Mouse (Mus musculus) A20 (cell line): ENCODE measurements around the gene Smad9.

Experiments
- DNase-seq: peaks from one replicate; pipeline ENCODE4 v3.0.0-alpha.2; 2011; ENCODE audit warnings: low read depth, low spot score

The Smad9 gene

GRCm38 (mm10) chr3:54807666-54808217 lies 52.4 kb downstream of the Smad9 start, which contains the start of gene Rfxap:
Gene Rfxap (minus strand): TSS chr3:54807791.
- peak; percentile 98 for DNase-seq

DNA sequence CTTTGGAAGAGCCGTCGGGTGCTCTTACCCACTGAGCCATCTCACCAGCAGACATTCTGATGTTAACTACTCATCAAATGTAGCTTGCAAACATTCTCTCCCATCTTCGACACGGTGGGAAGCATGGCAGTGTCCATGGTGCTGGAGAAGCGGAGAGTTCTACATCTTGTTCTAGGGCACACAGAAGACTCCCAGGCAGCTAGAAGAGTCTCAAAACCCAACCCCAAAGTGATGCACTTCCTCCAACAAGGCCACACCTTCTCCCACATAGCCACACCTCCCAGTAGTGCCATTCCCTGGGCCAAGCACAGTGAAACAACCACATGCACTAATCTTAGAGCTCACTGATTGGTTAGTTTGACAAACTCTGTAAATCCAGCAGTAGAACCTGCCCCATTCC lies 53.7 kb downstream of the Smad9 start:
- DNase-seq: peak; percentile 45

GRCm38 (mm10) chr3:54811616-54812015 lies 56.2 kb downstream of the Smad9 start:
- DNase-seq: no peak

GRCm38 (mm10) chr3:54813418-54813988 lies 58.1 kb downstream of the Smad9 start:
- no peak for DNase-seq

DNA sequence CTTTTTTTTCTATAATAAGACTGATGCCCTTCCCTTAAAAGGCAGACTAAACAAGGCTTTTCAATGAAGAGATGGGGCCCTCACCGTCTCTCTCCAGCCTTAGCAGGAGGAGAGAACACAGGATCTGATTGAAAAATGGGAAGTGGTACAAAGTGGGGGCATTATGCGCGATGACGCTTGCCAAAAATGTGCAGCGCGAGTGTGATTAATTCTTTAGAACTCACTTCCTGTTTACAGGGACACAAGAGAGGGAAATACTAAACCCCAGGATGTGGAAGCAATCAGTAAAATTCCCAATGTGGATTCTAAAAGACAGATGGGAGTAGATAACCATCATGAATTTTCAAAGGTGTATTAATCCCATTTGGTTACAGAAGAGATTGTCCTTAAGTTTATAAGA lies 59.2 kb downstream of the Smad9 start:
- DNase-seq: peak; percentile 47

- DNase-seq: peak; percentile 74
Observed at GRCm38 (mm10) chr3:54815292-54815691, 59.9 kb downstream of the Smad9 start.

DNA sequence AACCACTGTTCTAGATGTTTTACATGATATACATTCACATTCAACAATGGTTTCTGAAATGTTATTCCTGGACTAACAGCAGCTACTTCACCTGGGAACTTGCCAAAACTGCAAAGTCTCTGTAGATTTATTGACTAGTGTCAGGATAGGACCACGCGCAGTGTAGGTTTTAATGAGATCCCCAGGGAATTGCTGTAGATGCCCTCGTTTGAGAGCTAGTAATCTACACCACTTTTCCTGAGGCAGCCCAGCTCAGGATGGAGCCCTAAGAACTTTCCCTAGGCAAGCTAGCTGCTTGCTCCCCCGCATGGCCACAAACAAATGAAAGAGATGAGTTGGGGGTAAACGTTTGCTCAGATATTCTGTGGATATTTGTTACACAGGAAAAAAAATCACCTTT lies 67.1 kb downstream of the Smad9 start:
- no peak for DNase-seq

- DNase-seq: no peak
Observed at GRCm38 (mm10) chr3:54832491-54832890, 77.1 kb downstream of the Smad9 start.

DNA sequence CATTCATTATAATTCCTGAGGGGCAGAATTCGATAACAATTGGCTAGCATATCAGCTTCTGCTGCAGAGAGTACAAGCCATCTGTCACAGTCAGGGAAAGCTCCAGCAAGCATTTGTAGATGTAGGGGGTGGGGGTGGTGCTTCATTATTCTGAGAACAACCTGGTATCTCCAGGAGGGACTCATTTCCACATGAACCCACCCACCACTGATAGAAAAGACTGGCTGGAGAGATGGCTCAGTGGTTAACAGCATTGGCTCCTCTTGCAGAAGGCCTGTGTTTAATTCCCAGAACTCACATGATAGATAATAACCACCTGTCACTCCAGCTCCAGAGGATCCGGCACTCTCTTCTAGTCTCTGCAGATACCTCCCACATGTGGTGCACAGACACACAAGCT lies 80.0 kb downstream of the Smad9 start:
- DNase-seq: no peak
